Mouse (Mus musculus): ENCODE measurements around the gene Atp8b4. TPM values are rescaled to one million over a fixed set of nuclear protein-coding genes. Genes with fewer than 3 reads are reported as not detected.

The Atp8b4 gene
- total RNA-seq, 2 experiments from 2014 or later = 0.49 to 0.99 TPM

DNA sequence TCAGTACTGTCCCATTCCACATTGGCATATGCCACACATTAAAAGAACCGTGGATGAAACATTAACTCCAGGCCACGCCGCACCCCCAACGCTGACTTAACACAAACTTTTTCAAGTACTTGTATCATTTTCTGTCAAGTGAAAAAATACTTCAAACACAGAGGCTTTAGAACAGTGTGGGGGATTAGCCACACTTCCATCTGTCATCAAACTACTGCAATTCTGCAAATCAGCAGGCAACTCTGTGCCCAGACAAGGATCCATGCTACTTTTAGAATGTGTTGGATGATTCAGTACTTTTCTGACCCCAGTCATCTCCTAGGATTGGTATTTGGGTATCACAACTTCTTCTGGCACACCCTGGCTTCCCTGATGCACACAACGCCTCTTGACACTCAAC is 212.5 kb downstream of the Atp8b4 start:
- no peak for DNase-seq

- DNase-seq = no peak
Measured at GRCm38 (mm10) chr2:126286420-126286819, 214.1 kb downstream of the Atp8b4 start.

GRCm38 (mm10) chr2:126284071-126284470 is 216.4 kb downstream of the Atp8b4 start:
- no peak for DNase-seq

DNA sequence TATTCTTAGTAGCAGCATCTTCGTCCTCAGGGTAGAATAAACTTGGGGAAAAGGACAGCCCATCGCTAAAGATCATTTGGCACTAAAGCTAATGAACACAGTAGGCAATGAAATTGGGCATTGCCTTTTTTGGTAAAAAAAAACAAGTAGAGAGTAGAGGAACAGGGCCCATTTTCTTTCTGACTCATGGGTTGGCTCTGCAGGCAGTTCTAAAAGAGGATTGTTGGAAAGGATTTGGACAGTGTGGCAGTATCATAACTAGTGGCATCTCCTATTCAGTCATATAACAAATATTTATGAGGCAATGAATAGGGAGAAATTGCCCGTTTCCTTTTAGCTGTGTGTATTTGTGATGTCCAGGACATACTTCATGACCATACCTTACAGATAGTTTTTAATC is 217.4 kb downstream of the Atp8b4 start:
- no peak for DNase-seq

DNA sequence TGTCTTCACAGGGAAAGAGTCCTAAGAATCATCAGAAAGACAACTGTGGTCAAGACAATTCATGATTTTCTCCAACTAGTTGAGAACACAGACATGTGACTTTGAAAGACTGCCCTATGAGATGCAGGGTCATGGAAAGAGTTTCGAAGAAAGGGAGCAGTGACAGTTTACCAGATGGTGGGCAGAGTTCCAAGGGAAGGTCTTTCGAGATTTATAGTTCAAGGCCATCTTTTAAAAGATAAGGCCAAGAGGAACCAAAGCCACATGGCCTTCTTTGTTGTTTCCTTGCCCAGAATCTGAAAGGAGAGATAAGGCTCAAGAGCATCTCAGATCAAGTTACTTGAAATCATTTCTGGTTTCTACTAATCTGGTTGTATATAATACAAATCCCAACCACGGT is 225.0 kb downstream of the Atp8b4 start:
- no peak for DNase-seq

- DNase-seq = no peak
Measured at GRCm38 (mm10) chr2:126274826-126275405, 225.6 kb downstream of the Atp8b4 start.

GRCm38 (mm10) chr2:126274311-126274710 is 226.2 kb downstream of the Atp8b4 start:
- DNase-seq = peak; percentile 7

Other genes starting within 250 kb of the Atp8b4 start
- under 1 TPM in 1 of 2 experiments, not detected in 1; 0.56 TPM for gene Slc27a2, start 51.7 kb upstream of the Atp8b4 start, total RNA-seq (2021)
- 1 to 10 TPM in 1 of 2 experiments, under 1 TPM in 1; 0.85 to 1.5 TPM for gene Hdc, start 118.6 kb upstream of the Atp8b4 start, total RNA-seq (2021)
- 10 to 100 TPM; 12.7 to 16.6 TPM for gene Gabpb1, start 175.7 kb upstream of the Atp8b4 start, total RNA-seq (2021)
- 10 to 100 TPM; 19.8 to 24.8 TPM for gene Usp8, start 206.7 kb upstream of the Atp8b4 start, total RNA-seq (2021)

Measured in gastrocnemius, postnatal 10 days (tissue).